Mouse (Mus musculus) left cerebral cortex, adult 8-10 months (tissue): ENCODE data around the gene Ndufs5. TPM values are rescaled to one million over a fixed set of nuclear protein-coding genes. Genes with fewer than 3 reads are reported as not detected.

Source experiments
- DNase-seq, 2 experiments: peaks; one replicate each; pipeline ENCODE4 v3.0.0; 2022; ENCODE audit warnings: low spot score in 2 of 2
- total RNA-seq, 4 experiments: library from RNA; stranded (reverse); gene quantifications; 2 replicates each; pipeline ENCODE4 v1.2.4; 2022

Gene Ndufs5
- total RNA-seq, 4 experiments from 2014 or later: 156 to 202 (median 174) TPM

DNA sequence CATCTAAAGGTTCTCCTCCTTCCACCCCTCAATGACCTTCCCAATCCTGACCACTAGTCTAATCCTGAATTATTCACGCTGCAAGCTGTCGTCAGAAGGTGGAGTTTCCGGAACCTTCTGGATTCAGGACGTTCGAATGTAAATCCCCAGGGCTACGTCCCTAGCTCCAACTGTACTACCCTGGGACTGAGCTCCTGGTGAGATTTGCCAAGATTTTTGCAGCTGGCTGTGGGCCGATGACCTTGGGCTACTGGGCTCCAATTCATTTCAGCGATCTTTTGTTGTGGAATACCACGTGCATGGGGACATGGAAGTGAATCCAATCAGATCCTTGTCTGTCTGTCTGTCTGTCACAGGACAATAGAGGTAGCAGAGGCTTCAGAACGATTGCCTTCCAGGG lies 27.7 kb downstream of the Ndufs5 start:
- DNase-seq: no peak

DNA sequence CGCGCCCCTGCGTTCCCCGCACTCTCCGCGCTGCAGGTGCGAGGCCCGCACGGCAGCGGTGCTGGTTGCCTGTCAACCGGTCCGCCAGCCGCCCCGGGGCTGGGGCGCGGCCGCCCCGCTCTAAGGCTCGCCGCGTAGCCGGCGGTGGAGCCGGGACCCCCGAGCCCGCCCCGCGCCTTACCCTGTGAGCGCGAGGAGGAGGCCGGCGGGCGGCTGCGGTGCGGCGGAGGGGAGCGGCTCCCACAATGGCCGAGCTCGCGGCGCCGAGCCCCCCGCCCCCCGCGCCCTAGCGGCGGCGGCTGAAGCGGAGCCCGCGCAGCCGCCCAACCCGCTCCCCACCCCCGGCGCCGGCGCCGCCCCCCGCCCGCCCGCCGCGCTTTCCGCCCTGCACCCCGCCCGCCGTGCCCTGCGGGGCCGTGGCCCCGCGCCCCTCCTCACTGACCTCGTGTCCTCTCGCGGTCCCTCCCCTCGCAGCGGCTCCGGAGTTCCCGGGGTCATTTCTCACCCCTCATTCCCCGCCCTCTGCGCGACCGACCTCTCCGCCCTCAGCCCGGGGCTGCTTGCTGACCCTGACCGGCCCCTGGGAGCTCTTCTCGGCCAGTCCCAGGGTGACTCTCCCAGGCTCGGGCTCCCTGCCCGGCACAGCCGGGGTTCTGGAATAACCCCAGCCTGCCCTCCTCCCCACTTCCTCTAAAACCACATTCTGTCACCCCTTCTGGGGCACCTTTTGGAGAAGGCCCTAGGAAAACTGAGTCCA lies 30.8 kb downstream of the Ndufs5 start:
- DNase-seq: no peak

DNA sequence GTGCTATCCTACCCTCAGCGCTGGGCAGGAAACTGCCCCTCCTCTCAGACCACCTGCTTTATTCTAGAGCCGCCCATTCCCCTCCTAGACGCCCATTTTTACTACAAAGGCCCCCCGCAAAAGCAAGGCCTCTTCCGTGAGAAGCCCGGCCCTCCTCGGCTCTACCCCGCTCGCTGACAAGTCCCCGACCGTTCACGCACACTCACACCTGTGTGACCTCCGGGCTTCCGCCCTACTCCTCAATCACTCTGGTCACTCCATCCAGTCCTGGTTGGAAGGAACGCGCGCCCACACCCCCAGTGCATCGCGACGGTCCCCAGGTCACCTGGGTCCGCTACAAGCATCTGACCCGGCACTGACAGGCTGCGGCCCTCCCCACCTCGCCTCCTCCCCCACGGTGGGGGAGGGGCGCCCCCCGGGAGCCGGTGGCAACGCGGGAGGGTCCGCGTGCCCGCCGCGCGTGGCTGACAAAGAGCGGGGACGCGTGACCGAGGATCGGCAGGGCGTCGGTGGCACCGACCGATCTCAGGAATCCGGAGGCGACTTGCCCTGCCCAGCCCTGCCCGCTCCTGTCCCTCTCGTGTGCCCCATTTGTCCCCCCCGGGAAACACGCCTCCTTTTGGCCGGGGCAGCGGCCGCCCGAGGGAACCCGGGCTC lies 31.5 kb downstream of the Ndufs5 start:
- no peak for DNase-seq

DNA sequence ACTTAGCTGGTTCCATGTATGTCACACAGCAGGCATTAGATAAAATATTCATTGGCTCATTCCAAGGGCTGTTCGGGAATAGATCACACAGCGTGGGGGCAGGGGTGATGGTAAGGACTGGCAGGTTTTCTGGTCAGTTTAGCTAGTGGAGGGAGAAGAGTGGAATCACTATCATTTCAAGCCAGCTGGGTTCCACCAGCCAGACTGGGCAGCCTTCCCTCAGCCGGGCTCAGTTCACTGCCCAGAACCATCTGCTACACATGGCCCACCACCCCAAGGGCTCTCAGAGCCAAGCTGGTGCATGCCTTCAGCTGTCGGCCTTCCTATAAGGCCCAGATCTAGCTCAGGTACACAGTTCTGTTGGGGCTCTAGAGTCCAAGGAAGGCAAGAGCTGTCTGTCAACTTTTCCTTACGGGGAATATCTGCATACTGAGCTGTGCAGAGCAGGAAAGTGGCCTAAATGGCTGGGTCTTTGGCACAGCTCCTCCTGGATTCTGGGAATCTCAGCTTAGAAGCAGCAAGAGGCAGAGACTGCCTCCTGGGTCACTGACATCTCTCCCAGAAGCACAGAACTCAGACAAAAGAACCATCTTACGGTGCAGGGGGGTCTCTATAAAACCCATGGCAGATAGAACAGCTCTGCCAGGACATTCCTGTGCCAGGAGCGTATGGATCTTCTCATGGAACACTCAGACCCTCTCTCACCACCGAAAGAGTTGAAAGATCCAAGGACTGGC lies 32.3 kb downstream of the Ndufs5 start:
- no peak for DNase-seq

DNA sequence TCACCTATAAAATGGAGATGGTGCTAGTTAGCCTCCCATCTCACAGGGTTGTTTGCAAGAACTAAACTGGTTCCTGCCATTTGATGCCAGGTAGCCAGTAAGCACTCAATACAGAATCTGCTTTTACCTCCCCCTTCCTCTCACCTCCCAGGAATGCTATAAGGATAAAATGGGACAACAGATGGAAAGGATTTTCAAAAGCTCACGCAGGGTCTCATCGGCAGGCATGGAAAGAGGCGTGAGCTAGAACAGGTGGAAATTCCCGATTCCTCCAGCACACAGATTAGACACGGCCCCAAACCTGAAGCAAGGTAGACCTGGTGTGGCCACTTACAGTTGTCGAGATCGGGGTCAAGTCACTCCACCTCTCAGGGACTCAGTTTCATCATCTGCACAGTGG lies 33.0 kb downstream of the Ndufs5 start:
- DNase-seq: no peak

DNA sequence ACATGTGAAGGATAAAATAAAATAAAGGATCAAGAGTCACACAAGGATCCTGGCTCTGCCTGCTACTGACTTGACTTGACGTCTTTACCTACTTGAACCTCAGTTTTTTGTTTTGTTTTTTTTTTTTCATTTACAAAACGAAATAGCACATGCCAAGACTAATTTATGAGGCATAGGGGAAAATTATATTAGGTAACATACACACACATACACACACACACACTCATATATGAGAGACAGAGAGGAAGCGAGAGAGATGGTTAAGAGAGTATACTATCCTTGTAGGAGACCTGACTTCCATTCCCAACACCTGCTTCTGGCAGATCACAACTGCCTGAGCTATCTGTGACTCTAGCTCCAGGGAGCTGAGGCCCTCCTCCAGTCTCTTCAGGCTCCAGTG lies 33.7 kb downstream of the Ndufs5 start, which contains the start of gene Macf1:
Gene Macf1 (minus strand): TSS at position 101 of the 400 bp plus-strand sequence.
- DNase-seq: no peak

DNA sequence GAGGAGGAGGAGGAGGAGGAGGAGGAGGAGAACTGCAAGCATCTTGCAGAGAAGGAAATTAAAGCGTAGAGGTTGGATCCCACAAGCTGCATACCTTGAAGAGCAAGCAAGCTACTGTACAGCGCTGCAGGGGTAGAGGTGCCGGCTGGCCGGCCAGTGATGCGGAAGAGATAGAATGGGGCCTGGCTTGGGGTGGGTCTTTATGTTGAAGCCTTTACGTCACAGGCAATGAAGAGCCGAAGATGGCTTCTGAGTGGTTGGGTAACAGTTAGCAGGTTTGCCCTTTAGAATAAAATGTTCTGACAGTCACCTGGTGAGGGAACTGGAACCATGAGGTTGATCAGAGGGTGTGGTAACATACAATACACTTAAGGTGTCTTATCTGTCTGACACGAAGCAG lies 35.7 kb downstream of the Ndufs5 start:
- no peak for DNase-seq

DNA sequence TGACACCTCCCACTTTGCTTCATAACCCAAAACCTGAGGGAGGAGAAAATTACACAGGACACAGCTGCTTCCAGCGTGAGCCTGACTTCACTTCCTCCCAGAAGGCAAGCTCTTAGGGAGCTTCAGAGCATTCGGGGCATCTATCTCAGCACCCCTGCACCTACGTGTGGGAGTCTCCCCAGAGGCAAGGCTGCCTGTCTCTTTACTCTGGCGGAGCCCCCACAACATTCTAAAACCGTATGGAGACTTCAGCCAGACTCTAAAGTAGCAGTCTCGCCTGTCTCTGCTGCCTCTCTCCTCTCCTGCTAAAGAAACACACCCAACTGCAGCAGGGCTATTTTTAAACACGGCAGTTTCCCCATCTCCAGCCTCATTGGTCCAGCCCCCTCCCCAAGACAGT lies 37.0 kb downstream of the Ndufs5 start:
- peak in 1 of 2 experiments; percentile 68 for DNase-seq

DNA sequence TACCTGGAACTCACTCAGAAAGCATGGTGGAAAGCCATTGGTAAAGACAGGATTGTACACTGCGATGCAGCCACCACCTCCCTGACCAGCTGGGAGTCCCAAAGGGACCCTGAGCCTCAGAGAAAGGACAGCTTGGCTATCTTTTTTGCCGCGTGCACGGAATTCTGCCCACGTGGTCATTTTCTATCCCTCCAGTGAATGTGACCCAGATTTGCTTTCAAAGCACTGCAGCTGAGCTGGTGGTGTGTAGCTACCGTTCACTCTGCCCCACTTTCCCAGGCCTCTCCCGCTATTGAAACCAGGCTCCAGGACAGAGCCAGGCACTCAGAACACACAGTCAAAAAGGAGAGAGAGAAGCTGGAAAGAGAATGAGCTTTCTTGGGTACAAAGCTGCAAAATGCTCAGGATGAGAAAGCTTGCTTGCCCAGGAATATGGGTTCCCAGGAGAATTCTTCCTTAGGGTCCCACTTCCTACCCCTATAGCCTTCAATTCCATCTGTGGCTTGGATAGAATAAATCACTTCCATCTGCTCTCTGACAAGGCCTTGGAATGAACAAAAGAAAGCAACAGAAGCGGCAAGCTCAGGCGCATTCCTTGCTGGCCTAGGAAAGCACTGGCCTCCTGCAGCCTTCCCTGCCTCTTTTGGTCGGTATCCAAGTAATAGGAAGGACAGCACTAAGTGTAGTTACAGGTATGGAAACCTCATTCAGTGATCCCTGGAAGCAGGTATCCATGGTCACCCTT lies 40.8 kb downstream of the Ndufs5 start:
- DNase-seq: peak in 1 of 2 experiments; percentile 70

DNA sequence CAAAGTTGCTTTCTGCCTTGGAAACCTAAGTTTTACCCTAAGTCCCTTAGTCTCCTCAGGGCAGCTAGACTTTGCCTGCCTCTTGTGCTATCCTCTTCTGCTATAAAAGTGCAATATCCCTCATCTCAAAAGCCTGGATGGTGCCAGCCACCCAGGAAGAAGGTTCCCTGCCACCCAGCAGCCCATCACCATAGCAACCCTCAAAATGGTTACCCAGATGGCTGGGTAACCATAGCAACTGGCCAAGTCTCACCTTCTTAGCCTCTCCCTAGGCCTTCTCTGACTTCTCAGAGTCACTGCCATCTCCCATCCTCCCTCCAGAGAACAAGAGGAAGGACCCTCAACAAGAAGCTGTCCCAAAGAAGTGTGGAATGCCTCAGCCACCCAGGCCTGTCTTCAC lies 47.4 kb downstream of the Ndufs5 start:
- DNase-seq: no peak

DNA sequence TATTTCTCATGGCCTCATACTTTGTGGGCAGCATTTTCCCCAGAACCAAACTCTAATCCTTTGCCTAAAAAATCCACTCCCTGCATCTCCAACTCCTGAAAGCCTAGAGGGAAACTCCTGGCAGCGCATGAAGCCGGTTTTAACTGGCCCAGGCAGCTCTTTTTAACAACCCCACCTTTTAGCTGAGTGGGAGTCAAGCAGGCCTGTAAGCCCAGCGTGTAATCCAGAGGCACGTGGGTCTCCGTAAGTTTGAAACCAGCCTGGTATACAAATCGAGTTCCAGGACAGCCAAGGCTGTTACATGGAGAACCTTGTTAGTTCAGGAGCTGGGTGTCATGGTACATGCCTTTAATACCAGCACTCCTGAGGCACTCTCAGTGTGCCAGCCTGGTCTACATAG lies 48.3 kb downstream of the Ndufs5 start:
- no peak for DNase-seq

DNA sequence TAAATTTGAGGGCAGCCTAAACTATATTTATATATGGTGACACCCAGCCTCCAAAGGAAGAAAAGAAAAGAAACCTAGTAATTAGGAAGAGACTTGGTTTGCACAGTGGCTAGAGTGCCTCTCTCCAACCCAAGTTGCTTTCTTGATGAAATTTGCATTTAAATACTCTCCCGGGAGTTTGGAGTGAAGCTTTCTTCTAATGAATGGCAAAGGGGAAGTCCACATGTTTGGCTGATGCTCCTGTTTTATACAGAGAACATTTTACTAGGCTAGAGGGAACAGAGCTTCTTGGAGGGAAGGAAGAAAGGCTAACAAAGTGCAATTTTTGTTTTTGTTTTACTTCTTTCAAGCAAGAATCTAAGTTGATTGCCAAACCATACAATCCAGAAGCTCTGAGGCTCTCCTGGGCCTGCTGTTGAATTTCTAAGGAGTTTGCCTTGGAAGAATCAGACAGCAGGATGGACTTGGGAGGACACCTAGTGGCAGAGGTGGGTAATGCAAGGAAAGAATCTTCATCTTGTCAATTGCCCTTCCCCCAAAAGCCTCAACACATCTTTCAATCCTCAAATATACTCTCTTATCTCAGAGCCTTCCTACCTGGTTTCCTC lies 50.6 kb downstream of the Ndufs5 start:
- peak in 1 of 2 experiments; percentile 70 for DNase-seq

DNA sequence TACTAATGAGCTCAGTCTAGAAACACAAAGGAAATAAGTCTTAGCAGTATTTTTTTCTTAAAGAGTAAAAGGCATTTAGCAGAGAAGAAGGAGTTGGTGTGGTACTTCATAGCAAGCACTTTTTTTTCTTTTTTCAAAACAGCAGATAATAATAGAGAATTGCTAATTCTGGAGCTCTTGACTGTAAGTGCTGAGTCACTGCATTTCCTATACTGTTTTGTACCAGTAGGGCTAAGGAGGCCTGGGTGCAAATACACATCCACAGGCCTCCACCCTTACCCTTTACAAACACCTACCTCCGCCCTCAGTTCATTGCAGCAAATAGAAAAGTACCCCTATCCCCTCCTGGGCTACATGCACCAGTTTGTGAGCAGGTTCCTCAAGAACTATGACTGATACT lies 51.5 kb downstream of the Ndufs5 start:
- no peak for DNase-seq

DNA sequence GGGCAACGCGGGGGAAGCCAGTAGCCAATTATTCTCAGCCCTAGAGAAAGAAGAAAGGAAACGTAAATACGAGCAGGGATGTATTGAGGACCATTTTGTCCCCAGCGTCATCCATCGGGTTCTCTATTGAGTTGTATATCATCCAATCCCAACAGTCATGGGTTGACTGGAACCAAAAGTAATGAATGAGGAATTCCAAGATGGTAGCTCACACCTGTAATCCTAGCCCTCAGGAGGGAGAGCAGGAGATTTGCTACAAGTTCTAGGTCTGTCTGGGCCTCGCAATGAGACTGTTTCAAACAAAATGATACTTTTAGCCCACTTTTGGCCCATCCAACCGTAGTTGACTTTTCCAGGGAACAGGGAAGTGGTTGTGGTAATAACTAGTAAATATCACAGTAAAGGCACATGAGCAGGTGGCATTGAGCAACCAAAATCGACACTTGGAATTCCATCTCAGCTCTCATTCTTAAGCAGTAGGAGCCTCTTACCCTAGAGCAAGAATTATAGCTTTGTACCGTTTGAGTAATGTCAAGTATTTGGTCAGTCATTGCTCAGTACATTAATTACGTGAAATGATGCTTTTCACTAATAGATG lies 52.2 kb downstream of the Ndufs5 start:
- DNase-seq: no peak

DNA sequence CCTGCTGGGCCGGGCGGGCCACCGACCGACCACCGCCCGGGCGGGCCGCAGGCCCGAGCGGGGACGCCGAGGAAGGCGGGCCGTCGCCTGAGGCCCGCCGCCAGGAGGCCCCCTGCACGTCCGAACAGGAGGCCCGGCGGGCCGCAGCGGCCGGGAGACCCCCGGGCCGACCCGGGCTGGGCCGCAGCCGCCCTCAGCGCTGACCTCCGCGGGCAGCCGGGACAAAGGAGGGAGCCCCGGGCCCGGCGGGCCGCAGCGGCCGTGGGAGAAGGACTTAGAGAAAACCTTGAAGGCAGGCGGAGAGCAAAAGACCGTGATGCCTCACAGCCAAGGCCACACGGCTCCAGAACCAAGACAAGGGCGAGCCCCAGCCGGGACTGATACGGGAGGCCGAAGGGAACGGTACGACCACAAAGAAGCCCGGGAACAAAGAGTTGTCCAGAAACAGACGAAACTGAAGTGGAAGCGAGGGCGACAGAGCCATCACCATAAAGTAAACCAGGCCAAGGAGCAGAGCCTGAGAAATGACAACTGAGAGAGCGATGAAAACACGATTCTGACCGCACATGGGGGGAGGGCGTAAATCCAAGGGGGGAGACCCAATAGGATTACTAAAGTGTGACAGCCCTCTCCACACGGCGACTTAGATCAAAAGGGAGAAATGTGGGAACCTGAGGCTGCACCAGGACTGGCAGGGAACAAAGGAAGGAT lies 52.9 kb downstream of the Ndufs5 start:
- no peak for DNase-seq

DNA sequence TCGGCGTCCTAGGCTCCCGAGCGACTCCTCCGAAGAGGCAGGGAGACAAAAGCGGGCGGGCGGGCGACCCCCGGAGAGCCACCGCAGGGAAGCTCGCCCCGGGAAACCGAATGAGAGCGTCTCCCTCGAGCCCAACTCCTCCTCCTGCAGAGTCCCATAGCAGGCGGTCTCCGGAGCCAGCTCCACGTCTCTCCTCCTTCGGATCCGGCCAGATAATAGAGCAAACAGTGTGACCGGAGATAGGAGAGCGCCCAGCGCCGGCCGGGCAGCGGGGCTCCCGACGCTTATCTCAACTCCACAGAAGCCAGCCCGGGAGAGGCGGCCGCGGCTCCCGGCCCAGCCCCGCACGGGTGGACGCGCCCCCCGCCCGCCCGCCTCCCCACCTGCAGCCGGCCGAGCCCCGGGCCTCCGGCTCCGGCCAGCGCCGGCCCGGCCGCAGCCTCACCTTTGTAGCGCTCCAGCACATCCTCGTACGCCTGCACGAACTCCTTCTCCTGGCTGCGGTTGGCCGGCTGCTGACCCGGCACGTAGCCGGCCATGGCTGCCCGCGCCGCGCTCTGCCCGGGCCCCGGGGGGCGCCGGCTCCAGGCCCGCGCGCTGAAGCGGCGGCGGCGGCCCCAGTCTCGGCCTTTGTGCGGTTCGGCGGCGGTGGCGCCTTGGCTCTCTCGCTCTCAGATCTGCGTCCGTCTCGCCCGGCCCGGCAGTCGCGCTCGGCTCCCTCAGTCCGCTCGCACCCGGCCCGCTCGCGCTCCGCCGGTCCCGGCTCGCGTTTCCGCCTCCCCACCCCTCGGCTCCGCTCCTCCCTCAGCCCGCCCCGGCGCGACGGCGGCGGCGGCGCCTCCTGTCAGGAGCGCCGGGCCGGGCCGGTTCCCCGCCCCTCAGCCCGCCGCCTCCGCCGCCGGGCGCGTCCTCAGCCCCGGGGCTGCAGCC lies 53.7 kb downstream of the Ndufs5 start:
- DNase-seq: no peak

DNA sequence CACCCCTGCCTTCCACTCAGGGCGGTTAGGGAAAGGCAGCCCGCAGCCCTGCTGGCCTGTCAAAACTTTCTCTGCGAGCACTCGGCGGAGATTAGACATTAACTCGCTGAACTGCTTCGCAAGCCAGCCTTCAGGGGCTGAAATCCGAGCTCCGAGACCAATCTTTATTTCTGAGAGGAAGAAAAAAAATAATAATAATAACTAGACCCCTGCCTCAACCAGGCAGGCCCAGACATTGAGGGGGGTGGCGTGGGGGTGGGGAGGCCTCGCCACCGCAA lies 54.4 kb downstream of the Ndufs5 start:
- DNase-seq: no peak

DNA sequence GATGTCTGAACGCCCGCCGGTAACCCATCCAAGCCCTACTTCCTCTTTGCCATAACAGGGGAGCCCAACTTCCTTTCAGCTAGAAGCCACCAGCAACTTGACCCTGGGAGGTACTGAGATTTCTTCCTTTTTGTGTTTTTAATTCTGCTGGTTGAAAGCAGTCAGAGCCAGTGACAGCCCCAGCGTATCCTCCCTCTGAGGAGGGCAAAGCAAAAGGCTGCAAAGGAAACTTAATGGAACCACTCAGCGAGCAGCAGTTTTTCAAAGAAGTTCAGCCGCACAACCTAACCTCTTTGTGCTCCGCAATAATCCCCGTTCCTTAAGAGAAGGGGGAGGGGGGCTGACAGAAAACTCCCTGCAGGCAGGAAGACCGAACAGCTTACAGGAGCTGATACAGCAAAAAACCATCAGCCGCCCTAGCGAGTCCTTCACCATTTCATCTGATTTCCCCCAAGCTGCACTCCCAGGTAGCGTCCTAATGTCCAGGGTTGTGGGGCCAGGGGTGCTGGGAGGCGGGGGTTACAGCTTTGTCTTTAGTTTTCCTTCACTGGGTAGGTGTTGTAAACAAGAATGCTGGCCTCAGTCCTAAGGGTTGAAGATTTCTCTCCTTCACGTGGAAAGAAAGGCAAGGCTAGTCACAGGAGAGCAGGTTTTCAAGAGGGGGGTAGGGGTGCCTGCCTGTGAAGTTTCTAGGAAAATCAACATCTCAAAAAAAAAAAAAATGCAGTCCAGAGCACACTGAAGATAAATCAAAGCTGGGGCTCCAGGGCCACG lies 54.9 kb downstream of the Ndufs5 start:
- DNase-seq: no peak
